Mouse (Mus musculus) brain, adult 2 months (tissue): ENCODE data around the gene Actn2.

Experiments used
- DNase-seq: peaks from one replicate; pipeline ENCODE4 v3.0.0; 2011; ENCODE audit warnings: low read depth, low spot score

Gene Actn2

GRCm38 (mm10) chr13:12340183-12340975, at the start of gene Actn2:
TSS of gene Actn2 (minus strand) at chr13:12340760.
- DNase-seq = peak; percentile 87

DNA sequence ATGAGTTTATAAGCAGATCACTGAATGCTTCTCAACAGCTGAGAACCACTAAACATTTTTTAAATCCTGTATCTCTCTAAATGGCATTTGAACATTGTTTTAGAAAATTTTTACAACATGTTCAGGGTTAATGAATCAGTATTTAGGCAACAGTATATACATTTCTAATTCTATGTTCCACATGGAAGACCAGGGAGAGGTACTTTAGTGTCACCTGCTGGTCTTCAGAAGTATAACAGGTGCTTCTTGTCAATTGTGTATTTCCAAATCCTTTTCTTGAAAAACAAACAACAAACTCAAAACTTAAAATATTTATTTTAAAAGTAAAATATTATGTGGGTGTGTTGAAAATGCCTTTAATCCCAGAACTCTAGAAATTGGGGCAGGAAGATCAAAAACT, 45.7 kb upstream of the Actn2 start:
- DNase-seq = peak; percentile 70

DNA sequence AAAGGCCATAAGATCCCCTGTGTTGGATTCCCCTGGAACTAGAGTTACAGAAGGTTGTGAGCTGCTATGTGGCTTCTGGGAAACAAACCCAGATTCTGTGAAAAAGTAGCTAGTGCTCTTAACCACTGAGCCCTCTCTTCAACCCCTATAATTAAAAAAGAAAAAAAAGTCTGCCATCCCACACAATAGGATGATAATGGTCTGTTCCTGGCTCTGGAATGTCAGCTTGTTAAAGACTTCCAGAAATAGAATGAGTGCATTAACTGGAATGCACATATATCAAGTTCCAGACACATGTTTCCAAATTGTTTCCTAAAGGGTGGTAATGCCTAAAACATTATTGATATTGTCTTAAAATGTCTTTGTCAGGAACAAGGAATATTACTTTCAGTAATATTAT, 44.2 kb upstream of the Actn2 start:
- DNase-seq = peak; percentile 49

- DNase-seq = no peak
These were observed 36.2 kb upstream of the Actn2 start for GRCm38 (mm10) chr13:12376778-12377177.

DNA sequence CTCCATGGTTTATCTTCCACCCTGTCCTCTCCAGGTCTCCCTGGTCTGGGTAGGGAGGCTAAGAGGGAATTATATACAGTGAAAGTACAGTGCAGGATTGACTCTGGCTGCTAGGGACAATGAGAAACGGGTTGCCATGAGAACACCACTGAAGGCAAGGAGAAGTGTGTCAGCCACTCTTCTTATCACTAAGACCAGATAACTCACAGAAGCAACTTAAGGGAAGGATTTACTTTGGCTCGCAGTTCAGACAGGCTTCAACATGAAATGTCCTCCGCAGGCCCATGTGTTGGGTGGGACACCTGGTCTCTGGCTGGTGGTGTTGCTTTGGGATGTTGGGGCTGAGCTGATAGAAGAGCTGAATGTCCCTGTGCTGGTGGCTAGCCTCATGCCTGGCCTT, 32.2 kb upstream of the Actn2 start:
- DNase-seq = no peak

- no peak for DNase-seq
These were observed 29.4 kb upstream of the Actn2 start for GRCm38 (mm10) chr13:12369930-12370329.

- DNase-seq = peak; percentile 49
These were observed 28.6 kb upstream of the Actn2 start for GRCm38 (mm10) chr13:12369041-12369621.

GRCm38 (mm10) chr13:12361486-12361885, 20.9 kb upstream of the Actn2 start:
- DNase-seq = no peak

GRCm38 (mm10) chr13:12357554-12357953, 17.0 kb upstream of the Actn2 start:
- no peak for DNase-seq

DNA sequence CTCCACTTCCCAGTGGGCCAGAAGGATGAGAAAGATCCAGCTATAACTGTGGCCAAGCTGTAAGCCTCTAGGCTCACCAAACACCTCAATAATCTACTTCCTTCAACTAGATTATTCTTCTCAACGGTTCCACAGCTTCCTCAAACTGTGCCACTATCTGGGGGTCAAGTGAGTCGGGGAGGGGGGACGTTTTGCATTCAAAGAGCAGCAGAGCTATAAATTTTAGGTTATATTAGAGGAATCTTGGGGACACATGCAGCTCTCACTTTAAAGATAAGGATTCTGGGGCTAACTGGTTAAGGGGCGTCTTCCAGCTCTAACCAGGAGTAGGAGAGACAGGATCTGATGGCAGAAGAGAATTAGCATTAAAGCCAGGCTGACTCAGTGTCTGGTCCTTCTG, 15.6 kb upstream of the Actn2 start:
- no peak for DNase-seq

- DNase-seq = no peak
These were observed 8.8 kb upstream of the Actn2 start for GRCm38 (mm10) chr13:12349197-12349824.

DNA sequence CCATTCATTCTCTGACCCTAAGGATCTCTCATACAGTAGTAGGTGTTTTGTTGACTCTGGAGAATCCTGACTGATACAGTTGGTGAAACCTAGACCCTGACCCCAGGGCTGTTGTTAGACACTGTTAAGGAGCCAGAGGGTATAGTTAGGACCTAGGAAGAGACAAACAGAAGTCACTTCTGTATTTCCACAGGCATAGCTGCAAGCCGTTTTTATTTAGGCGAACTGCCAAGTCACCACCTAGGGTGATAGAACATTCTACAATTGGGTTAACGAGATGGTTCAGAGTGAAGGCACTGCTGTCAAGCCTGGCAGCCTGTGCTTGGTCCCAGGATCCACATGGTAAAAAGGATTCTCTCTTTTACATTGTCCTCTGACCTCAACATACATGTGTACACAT, 6.3 kb upstream of the Actn2 start:
- no peak for DNase-seq

DNA sequence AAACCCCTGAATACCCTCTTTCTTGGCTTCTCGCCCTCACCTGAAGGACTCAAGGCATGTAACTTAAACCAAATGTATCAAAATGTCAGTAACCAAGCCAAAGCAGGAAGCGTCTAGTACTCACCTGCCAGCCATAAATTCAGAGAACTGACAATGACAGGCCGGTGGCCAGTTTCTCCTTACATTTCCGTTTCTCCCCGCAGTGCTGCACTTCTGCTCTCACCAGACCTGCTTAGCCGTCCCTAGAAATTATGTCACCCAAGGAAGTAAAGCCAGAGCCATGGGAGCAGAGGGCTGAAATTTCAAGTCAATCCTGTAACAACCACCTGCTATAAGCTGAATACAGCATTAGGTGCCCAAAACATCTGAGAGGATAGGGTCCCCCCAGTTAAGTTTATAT, 887 bp upstream of the Actn2 start:
- DNase-seq = no peak

DNA sequence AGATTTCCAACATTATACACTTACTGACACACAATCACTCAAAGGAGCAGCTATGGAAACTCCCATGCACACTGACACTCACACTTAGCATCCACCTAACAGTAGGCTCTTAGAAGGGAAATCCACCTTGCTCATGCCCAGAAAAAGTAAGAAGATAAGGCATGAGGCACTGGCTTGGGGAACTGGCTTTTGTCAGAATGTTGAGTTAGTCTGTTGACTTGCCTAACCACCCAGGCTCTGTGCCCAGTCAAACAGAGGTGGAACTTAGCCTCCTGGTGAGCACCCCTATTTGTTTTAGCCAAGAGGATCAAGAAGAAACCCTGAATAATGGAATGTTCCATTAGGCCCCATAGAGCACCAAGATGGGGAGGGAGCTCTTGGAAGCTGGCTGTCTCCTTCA, 1.1 kb downstream of the Actn2 start:
- DNase-seq = no peak

- DNase-seq = no peak
These were observed 2.8 kb downstream of the Actn2 start for GRCm38 (mm10) chr13:12337752-12338151.

GRCm38 (mm10) chr13:12334016-12334415, 6.5 kb downstream of the Actn2 start:
- DNase-seq = peak; percentile 90

- no peak for DNase-seq
These were observed 9.0 kb downstream of the Actn2 start for GRCm38 (mm10) chr13:12331528-12331927.

DNA sequence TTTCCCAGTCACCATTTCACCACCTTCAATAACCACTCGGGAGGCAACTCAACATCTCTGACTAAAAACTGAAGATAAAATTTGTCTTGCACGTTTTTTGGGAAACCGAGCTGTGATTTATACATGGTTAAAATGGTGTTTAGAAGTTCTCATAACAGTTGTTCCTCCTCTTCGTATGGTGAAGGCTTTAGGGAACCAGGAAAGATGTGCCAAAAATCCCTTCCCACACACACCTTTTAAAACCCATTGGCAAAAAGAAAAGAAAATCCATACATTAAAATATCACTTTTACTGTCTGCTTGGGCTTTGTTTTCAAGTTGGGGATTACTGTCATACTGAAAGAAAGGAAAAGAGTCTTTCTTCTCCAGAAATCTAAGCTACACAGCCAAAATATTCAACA, 12.2 kb downstream of the Actn2 start:
- peak; percentile 50 for DNase-seq

DNA sequence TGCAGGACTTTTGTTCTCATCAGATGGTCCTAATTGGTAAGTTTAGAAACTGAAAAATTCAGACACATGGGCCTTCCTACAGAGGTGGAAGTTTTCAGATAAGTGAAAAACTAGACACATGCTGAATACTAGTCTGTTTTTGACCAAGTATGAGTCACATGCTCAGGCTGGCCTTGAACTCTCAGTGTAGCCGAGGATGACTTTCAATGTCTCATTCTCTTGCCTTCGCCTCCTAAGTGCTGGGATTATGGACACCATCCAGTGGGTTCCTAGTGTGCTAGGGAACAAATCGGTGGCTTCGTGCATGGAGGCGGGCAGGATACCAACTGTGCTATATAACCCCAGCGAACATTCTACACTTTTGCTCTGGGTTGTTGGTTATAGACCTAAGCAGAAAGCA, 13.0 kb downstream of the Actn2 start:
- no peak for DNase-seq

GRCm38 (mm10) chr13:12323076-12323625, 17.4 kb downstream of the Actn2 start:
- DNase-seq = peak; percentile 63

GRCm38 (mm10) chr13:12320148-12320547, 20.4 kb downstream of the Actn2 start:
- peak; percentile 31 for DNase-seq

DNA sequence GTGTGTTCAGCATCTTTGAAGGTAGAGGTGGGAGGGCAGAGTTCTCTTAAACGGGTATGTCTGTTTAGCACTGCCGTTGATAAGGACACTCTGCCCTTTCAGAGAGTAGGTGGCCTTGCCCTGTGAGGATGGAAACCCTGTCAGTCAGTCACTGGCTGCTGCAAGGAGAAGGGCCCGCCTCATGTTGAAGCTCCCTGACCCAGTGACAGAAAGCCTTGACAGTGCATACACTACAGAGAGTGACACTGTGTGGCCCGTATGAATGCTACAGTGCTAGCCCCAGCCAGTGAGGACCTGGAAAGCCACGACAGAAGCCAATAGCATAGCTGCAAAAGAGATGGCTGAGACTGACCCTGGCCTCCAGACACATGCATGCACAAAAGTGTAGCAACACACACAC, 22.5 kb downstream of the Actn2 start:
- no peak for DNase-seq
